Mouse (Mus musculus) cortical plate, adult 2 months (tissue): Measurements from ENCODE around the gene Ift43. TPM values are rescaled to one million over a fixed set of nuclear protein-coding genes. Genes with fewer than 3 reads are reported as not detected.

Experiments used
- H3K27ac ChIP-seq: fragments of 200-500 bp; 2 replicates; pipeline ENCODE4 v1.5.1; 2012; ENCODE audit warnings: low read length, control low read depth, inconsistent platforms; ENCODE audit not compliant: insufficient read depth
- H3K4me1 ChIP-seq: fragments of 200-500 bp; 2 replicates; pipeline ENCODE4 v1.6.1; 2011; ENCODE audit warnings: low read length; ENCODE audit not compliant: control insufficient read depth, insufficient read depth
- H3K4me3 ChIP-seq: fragments of 200-500 bp; 2 replicates; pipeline ENCODE4 v1.5.1; 2011; ENCODE audit warnings: mild to moderate bottlenecking, low read length, control low read depth; ENCODE audit not compliant: insufficient read depth
- CTCF ChIP-seq: fragments of 200-500 bp; IDR thresholded peaks from 2 replicates; pipeline ENCODE4 v1.5.1; 2011; ENCODE audit warnings: mild to moderate bottlenecking, control low read depth, low read length; ENCODE audit not compliant: insufficient read depth; ENCODE audit errors: extremely low read depth
- POLR2A ChIP-seq: fragments of 200-500 bp; IDR thresholded peaks from 2 replicates; pipeline ENCODE4 v1.6.1; 2011; ENCODE audit warnings: mild to moderate bottlenecking, low read length, control low read depth; ENCODE audit not compliant: insufficient read depth; ENCODE audit errors: extremely low read depth
- polyA plus RNA-seq: library from polyadenylated mRNA; depleted of rRNA; stranded (reverse); fragments of >200 nt; gene quantifications from 2 replicates; pipeline ENCODE4 v1.2.3, GENCODE M21; 2012

Ift43 gene
- polyA plus RNA-seq, 1 experiment = 22.1 TPM

DNA sequence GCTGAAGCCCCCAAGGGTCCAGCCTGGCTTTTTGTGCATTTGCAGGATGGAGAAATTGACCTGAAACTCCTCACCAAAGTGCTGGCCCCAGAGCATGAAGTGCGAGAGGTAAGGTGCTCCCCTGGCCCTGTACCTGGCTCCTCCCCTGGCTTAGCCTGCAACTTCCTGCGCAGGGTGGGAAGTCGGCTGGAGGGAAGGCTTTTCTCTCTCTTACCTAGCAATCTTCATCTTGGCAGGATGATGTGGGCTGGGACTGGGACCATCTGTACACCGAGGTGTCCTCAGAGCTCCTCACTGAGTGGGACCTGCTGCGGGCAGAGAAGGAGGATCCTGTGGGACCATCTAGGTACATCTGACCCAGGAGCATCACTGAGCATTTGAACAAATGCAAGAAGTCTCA lies 79.6 kb downstream of the Ift43 start:
- no peak overlapping the region for H3K27ac ChIP-seq
- no peak overlapping the region for H3K4me3 ChIP-seq
- no peak for TF ChIP-seq POLR2A
- TF ChIP-seq CTCF = no peak
- peaks cover 4% of the 10 kb centered on the region for H3K4me1 ChIP-seq

DNA sequence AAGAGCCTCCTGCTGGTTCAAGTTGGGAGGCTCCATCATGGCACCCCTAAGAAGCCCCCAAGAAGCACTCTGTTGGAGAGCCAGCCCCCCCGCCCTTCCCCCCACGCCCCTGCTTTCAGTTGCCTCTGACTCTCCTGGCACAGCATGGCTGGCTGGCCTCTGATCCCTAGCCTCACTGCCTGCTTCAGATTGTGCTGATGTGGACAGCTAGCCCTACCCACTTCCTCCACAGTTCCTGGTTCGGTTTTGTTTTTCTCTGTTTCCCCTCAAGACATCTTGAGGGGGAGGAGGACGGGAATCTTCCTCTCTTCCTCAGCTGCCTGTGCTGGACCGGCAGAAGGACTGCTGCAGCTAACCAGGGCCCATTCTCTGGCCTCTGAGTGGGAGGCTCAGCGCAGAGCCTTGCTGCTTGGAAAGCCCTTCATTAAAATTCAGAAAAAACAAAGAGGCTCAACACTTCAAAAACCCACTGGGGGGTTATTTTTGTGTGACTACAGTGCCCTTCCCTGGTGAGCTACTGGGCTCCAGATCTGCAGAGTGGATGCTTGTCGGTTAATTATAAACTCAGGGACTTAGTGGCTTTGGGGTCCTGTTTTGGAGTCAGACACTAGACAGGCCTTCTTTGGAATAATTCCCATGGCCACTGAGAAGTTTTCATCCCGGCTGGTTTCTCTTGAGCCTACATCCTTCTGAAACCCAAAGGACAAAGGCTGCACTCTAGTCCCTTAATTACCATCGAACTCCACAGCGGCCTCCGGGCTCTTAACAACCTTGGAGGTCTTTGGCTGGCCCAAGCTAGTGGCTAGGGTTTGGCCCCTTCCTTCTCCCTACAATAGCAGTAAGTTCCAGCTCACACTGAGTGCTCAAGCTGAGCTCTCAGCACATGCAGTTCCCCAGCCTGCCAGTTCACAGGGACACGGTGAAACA lies 80.8 kb downstream of the Ift43 start:
- no peak for TF ChIP-seq CTCF
- TF ChIP-seq POLR2A = no peak
- no peaks in the 10 kb centered on the region for H3K4me1 ChIP-seq
- H3K27ac ChIP-seq = no peak overlapping the region
- H3K4me3 ChIP-seq = no peak overlapping the region

DNA sequence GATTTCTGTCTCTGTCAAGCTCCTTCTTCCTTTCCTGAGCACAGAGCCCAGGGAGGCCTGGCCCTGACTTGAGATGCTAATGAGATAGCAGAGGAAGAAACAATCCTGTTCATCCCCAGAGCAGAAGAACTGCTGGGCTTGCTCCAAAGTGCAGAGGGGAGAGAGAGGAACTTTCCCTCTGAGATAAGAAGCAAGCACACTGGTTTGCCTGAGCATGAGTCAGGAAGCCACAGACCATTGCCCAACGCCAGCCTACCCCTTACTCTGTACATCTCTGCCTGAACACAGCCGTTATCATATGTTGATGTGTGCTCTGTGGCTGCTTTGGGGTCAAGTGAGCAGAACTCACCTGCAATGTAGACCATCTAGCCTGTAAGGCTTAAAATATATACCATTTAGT lies 83.9 kb downstream of the Ift43 start:
- no peak overlapping the region for H3K27ac ChIP-seq
- H3K4me3 ChIP-seq = no peak overlapping the region
- TF ChIP-seq POLR2A (no peak), CTCF (no peak)
- H3K4me1 ChIP-seq = no peaks in the 10 kb centered on the region

DNA sequence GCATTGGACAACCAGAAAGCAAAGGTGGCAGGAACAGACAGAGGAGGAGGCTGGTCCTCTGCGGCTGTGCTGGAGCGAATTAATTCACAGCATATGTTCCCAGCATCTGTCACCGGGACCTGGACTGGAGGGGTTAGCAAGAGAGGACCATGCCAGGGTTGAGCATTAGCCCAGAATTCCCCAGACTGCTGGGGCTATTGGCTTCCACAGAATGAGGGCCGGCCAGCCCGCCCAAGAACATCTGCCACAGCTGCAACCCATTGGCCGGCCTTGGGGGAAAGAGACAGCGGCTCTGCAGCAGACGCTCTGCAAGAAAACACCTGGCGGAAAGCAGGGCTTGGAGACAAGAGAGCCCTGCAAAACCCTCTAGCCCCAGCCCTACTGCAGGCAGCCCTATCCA lies 84.7 kb downstream of the Ift43 start:
- H3K4me1 ChIP-seq = no peaks in the 10 kb centered on the region
- TF ChIP-seq POLR2A = no peak
- no peak overlapping the region for H3K4me3 ChIP-seq
- no peak overlapping the region for H3K27ac ChIP-seq

DNA sequence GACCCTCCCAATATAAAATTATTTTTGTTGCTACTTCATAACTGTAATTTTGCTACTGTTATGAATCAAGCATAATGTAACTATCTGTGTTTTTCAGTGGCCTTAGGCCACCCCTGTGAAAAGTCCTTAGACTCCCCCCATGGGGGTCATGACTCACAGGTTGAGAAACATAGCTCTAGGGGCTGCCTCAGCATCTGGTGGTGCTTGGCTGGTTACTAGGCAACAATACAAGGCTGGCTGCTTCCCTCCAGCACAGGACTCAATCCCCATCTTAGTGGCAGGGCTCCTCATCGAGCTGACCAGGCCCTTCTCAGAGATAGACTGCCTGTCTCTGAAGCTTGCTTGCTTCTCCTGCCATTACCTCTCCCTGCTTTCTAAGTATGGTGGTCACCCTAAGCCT lies 86.4 kb downstream of the Ift43 start:
- no peak for TF ChIP-seq POLR2A
- TF ChIP-seq CTCF = no peak
- H3K4me1 ChIP-seq = no peaks in the 10 kb centered on the region
- no peak overlapping the region for H3K27ac ChIP-seq
- H3K4me3 ChIP-seq = no peak overlapping the region

DNA sequence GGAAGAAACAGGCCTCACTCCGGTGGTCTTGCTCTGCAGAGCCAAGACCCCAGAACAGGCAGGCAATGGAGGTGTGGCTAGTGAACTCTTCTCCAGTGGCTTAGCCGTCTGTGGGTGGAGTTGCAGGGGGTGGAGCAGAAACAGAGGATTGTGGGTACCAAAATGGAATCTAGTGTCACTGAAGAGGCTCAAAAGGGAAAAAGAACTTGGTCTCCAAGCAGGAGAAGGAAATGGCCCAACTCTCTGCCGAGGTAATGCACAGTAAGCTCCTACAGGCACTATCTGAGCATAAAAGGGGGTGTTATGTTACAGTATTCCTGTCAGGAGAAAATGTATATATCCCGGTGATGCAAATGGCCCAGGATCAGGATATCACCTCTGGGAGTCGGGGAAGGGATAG lies 86.9 kb downstream of the Ift43 start:
- H3K27ac ChIP-seq = no peak overlapping the region
- TF ChIP-seq POLR2A = no peak
- no peak for TF ChIP-seq CTCF

DNA sequence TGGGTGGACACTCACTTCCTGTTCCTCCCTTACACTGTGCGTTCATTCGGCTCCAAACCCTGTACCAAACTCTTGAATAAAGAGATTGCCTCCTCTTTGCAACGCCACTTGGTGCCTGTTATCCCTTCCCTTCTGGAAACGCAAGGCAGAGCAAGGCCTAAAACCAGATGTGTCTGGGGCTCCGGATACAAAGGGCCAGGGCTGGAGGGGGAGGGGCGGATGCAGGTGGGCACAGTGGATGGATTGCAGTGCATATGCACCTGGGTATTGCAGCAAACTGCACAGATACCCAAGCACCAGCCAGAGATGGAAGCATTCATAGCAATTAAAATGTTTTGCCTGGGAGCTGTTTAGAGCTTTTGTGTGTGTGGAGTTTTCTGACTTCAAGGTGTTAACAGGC lies 91.0 kb downstream of the Ift43 start:
- Histone ChIP-seq H3K4me1 (no peaks in the 10 kb centered on the region), H3K27ac (no peak overlapping the region), H3K4me3 (no peak overlapping the region)
- TF ChIP-seq POLR2A = no peak
- TF ChIP-seq CTCF = no peak

More for the DNA sequence above, 86.9 kb downstream of the Ift43 start:
- no peaks in the 10 kb centered on the region for H3K4me1 ChIP-seq
- no peak overlapping the region for H3K4me3 ChIP-seq

DNA sequence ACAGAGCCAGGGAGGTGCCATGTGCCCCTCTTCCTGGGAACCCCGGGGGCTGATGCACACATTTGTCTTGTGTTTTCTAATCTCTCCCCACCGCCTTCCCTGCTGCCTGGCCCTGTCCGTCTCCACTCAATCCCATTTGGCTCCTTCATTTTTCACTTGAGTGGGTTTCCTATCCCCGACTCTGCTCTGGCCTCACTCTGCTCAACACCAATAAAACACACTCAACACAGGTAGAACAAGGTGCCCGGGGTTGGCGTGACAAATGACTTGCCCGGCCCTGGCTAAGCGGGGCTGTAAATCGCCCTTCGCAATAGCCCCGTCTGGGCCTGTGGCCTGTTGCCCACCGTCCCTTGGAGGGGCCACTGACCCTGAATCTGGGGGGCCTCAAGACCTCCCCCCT lies 92.0 kb downstream of the Ift43 start:
- Histone ChIP-seq H3K4me3 (no peak overlapping the region), H3K4me1 (no peaks in the 10 kb centered on the region), H3K27ac (no peak overlapping the region)
- TF ChIP-seq CTCF = no peak
- TF ChIP-seq POLR2A = no peak

DNA sequence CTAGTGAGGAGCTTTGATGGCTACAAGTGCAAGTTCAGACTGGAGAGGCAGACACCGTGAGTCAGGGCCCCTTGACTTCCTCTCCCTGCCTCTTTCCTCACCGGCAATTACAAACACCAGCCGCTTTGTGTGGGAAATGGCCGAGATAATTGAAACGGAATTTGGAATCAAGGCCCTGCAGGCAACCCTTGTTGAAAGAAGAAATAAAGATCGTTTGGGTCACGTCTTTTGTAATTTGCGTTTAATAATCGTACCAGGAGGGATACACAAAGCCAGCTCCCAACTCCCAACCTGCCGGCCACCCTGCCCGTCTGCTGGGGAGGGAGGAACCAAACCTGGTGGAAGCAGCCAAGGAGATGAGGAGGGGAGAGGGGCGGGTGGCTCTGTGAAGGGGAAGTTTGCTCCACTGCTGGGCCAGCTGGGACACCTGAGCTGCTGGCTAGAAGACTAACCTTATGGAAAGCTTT lies 93.2 kb downstream of the Ift43 start:
- H3K4me3 ChIP-seq = no peak overlapping the region

DNA sequence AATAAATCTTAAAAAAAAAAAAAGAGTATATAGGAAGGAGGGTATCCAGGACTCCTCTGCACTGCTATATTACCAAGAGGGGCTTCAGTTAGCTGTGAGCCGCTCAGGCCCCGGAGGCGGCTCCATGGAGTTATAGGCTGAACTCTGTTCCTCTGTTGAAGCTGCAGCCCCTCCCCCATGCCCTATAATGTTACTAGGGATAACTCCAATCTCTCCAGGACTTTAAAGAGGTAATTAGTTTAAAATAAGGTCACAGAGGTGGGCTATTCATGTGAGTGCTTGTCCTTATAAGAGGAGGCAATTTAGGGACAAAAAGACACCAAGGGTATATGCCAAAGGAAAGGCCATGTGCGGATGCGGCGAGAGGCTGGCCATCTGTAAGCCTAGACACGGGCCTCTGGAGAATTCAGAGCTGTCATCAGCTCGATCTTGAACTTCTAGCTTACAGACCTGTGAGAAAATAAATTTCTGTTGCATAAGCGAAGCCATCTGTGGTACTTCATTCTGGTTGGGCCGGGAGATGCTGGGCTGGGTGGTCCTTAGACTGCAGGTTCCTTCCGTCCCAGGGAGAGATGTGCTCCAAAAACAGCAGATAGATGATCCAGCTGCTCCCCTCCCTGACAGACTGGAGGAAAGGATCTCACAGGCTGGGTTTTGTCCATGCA lies 94.5 kb downstream of the Ift43 start:
- TF ChIP-seq POLR2A (no peak), CTCF (no peak)
- no peak overlapping the region for H3K27ac ChIP-seq
- H3K4me3 ChIP-seq = no peak overlapping the region
- H3K4me1 ChIP-seq = no peaks in the 10 kb centered on the region

More for the DNA sequence above, 93.2 kb downstream of the Ift43 start:
- no peaks in the 10 kb centered on the region for H3K4me1 ChIP-seq
- no peak for TF ChIP-seq CTCF
- TF ChIP-seq POLR2A = no peak
- H3K27ac ChIP-seq = no peak overlapping the region

DNA sequence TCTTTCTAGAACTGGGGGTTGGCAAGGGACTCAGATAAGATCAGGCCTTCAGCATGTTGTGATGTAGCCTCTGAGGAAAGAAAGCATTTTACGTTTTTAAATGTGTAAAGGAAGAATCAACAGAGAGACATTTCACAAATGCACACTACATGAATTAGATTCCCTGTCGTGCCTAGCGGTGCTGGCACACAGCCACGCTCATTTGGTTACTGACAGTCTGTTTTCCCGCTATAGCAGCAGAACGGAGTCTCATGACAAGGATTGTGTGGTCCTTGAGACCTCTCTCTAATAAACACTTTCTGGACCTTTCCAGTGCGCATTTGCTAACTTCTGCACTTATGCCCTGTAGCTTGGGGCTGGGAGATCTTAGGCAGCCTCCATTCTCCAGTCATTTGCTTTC lies 96.9 kb downstream of the Ift43 start:
- no peak overlapping the region for H3K4me3 ChIP-seq
- no peak for TF ChIP-seq POLR2A
- TF ChIP-seq CTCF = no peak
- H3K4me1 ChIP-seq = no peaks in the 10 kb centered on the region; the same call in 1 of the 2 replicates
- H3K27ac ChIP-seq = no peak overlapping the region
